Mouse (Mus musculus) forebrain, embryonic 15.5 days (tissue): ENCODE results near the gene Qprt. TPM values are rescaled to one million over a fixed set of nuclear protein-coding genes. Genes with fewer than 3 reads are reported as not detected.

Source experiments
- ATAC-seq: fragments of 200-750 bp; cut with Nextera tagmentation; replicated peaks from 2 replicates; pipeline ENCODE4 v1.8.0; 2017; ENCODE audit warnings: mild to moderate bottlenecking, moderate TSS enrichment, moderate library complexity
- H3K27ac ChIP-seq: fragments of 300-500 bp; sonication (generic); replicated peaks from 2 replicates; pipeline ENCODE4 v1.5.1; 2015; ENCODE audit warnings: mild to moderate bottlenecking, inconsistent platforms
- H3K27me3 ChIP-seq: fragments of 300-500 bp; sonication (generic); 2 replicates; pipeline ENCODE4 v1.6.1; 2015; ENCODE audit warnings: inconsistent platforms
- H3K36me3 ChIP-seq: fragments of 300-500 bp; sonication (generic); 2 replicates; pipeline ENCODE4 v1.6.1; 2015; ENCODE audit warnings: mild to moderate bottlenecking, inconsistent platforms
- H3K4me1 ChIP-seq: fragments of 300-500 bp; sonication (generic); 2 replicates; pipeline ENCODE4 v1.6.1; 2015; ENCODE audit warnings: inconsistent platforms
- H3K4me2 ChIP-seq: fragments of 300-500 bp; sonication (generic); replicated peaks from 2 replicates; pipeline ENCODE4 v1.6.1; 2015; ENCODE audit warnings: mild to moderate bottlenecking, inconsistent platforms
- H3K4me3 ChIP-seq: fragments of 300-500 bp; sonication (generic); 2 replicates; pipeline ENCODE4 v1.5.1; 2015; ENCODE audit warnings: mild to moderate bottlenecking, inconsistent platforms
- H3K9ac ChIP-seq: fragments of 300-500 bp; sonication (generic); replicated peaks from 2 replicates; pipeline ENCODE4 v1.6.1; 2015; ENCODE audit warnings: mild to moderate bottlenecking, inconsistent platforms
- H3K9me3 ChIP-seq: fragments of 300-500 bp; sonication (generic); 2 replicates; pipeline ENCODE4 v1.6.1; 2016; ENCODE audit warnings: inconsistent platforms
- WGBS: fragments of 180-500 bp; shearing (Covaris S2); methylation state at CpG from one replicate; pipeline ENCODE4 v1.1.7; 2015; ENCODE audit warnings: mixed read lengths; 5-methylcytosine and 5-hydroxymethylcytosine counted together
- polyA plus RNA-seq: library from polyadenylated mRNA; unstranded; fragments of >200 nt; fragmentation: Nextera tagmentation; extraction: Ambion mirVana; gene quantifications from 2 replicates; pipeline ENCODE4 v1.2.1, GENCODE M21; 2015

Gene Qprt
- polyA plus RNA-seq, 1 experiment from 2014 or later = 0.66 TPM

DNA sequence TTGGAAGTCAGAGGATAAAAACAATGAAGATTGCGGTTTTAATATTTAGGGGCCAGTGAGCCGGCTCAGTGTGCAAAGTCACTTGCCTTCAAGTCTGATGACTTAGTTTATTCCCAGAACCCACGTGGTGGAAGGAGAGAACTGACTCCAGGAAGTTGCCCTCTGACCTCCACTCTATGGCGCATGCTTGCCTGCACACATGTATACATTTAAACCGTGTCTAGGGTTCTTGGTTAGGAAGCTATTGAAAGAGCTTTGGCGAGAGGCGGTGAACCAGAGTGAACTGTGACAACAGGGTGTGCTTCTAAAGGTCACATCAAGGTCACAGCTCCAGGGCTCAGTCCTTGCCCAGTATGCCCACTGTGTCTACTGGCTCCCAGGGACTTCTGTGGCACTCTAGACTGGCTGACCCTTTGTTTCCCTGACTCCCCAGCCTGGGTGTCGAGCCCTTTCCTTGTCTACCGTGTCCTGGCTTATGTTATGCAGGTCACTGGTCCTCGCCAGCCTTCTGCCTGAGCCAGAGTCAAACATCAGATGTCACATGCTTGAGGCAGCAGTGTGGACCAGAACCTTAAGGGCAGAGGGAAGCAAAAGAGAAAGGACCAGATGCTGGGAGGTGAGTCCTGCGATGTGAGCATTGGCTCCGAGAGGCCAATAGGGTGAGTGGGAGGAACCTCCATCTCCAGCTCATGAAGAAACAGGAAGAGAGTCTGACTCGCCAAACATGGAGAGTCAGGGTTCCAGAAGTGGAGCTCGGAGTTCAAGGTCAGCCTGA lies 3.2 kb downstream of the Qprt start:
- Histone ChIP-seq H3K4me1 (peaks cover under 1% of the 10 kb centered on the region; the same call in 1 of the 2 replicates), H3K4me2 (no peak overlapping the region), H3K4me3 (no peak overlapping the region), H3K27me3 (peaks cover 18% of the 10 kb centered on the region; the same call in 1 of the 2 replicates), H3K9me3 (no peaks in the 10 kb centered on the region), H3K27ac (no peak overlapping the region), H3K9ac (no peak overlapping the region), H3K36me3 (no peaks in the 10 kb centered on the region)
- WGBS = 62% methylated on average over 14 of the region's 14 CpGs
- ATAC-seq = no peak

DNA sequence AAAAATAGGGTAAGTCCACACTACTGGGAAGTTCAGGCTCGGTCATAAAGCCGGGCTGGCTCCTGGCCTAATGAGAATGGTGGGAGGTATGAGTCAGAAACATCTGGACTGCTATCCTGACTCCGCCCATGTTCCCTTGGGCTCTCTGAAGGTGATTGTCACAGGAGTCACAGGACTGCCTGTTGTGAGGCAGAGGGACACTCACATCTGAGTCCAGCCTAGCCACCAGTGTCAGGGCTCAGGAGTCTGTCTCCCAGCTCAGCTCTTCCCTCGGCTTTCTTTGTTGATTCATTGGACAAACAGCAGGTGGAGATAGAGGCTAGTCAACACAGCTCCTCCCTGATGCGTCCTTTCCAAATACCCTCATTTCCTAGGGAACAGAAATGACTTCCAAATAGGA lies 4.1 kb downstream of the Qprt start:
- peaks cover 18% of the 10 kb centered on the region; the same call in 1 of the 2 replicates for H3K27me3 ChIP-seq
- H3K27ac ChIP-seq = no peak overlapping the region
- no peak overlapping the region for H3K9ac ChIP-seq
- 53% methylated on average over 5 of the region's 5 CpGs for WGBS
- H3K9me3 ChIP-seq = no peaks in the 10 kb centered on the region
- H3K4me3 ChIP-seq = no peak overlapping the region
- H3K4me2 ChIP-seq = no peak overlapping the region
- H3K36me3 ChIP-seq = no peaks in the 10 kb centered on the region
- peaks cover 6% of the 10 kb centered on the region; the same call in 1 of the 2 replicates for H3K4me1 ChIP-seq
- no peak for ATAC-seq

DNA sequence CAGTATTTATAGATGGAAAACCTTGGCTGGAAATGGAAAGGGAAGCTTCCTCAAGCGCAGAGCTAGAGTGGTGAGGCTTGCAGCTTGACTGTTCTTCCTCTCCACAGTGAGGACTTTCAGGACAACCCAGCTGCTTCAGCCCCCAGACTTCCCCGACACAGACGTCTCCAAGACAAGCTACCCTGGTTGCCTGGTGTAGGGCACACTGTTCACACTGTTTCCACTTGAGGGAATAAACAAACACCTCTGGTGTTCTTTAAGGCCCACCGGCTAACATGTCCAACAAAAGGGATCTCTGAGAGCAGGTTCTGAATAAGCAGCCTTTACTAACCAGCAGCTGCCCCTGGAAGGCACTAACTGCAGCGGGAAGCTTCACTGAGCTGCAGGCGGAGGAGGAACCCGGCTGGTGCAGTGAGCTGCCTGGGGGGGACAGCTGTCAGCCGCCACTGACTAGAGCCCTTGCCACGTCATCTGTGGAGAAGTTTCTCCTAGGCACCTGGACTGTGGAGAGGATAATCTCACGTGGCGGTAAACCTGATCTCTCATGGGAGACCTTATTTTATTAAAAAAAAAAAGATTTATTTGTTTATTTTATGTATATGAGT lies 5.6 kb downstream of the Qprt start:
- H3K4me2 ChIP-seq = no peak overlapping the region
- H3K27me3 ChIP-seq = peaks cover 11% of the 10 kb centered on the region; the same call in 1 of the 2 replicates
- no peaks in the 10 kb centered on the region for H3K36me3 ChIP-seq
- H3K9ac ChIP-seq = no peak overlapping the region
- H3K9me3 ChIP-seq = no peaks in the 10 kb centered on the region
- ATAC-seq = no peak
- H3K4me1 ChIP-seq = peaks cover 6% of the 10 kb centered on the region; the same call in 1 of the 2 replicates
- H3K4me3 ChIP-seq = no peak overlapping the region
- no peak overlapping the region for H3K27ac ChIP-seq
- WGBS = 54% methylated on average over 11 of the region's 11 CpGs

DNA sequence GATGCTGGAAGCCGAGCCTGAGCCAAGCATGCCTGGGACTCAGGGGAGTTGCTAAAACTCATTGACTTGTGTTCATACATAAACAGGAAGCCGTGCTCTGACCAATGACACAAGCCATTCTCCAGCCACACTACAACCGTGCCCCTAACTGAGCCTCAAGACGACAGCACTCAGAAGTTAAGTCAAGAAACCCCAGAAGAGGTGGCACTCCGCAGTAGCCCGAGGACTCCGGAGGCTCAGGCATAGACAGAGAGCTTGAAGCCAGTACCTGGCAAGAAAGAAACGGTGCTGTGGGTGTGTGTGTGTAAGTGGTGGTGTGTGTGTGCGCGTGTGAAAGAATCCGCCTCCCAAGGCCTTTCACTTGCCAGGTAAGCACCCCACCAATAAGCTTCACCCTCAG lies 7.1 kb downstream of the Qprt start:
- no peak overlapping the region for H3K4me3 ChIP-seq
- no peaks in the 10 kb centered on the region for H3K36me3 ChIP-seq
- no peak overlapping the region for H3K27ac ChIP-seq
- H3K9ac ChIP-seq = no peak overlapping the region
- H3K9me3 ChIP-seq = no peaks in the 10 kb centered on the region
- H3K4me2 ChIP-seq = no peak overlapping the region
- WGBS = 92% methylated on average over 11 of the region's 11 CpGs
- peaks cover 6% of the 10 kb centered on the region; the same call in 1 of the 2 replicates for H3K4me1 ChIP-seq
- ATAC-seq = no peak
- H3K27me3 ChIP-seq = no peaks in the 10 kb centered on the region

DNA sequence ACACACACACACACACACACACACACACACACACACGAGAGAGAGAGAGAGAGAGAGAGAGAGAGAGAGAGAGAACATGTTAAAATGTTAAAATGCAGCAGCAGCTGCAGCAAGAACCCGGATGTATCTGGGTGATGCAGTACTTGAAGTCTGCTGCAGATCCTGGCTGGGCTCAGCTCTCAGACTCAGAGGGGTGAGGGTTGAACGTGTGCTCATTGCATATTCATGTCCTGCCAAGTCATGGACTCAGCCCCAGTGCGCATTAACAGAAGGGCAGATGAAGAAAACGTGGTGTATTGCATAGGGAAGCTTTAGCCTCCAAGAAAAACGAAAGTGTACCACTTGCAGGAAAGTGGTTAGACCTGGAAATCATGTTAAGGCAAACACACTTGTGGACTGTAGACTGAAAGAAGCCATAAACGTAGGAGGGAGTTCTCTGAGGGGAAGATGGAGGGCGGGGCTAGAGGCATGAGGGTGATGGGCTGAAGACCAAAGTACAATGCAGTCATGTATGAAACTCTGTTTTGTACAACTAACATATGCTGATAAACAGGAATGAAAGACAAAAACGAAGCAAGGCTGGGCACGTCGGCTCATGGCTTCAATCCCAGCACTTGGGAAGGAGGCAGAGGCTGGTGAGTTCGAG lies 8.3 kb downstream of the Qprt start:
- WGBS = 48% methylated on average over 12 of the region's 12 CpGs
- no peak overlapping the region for H3K27ac ChIP-seq
- no peaks in the 10 kb centered on the region for H3K9me3 ChIP-seq
- H3K4me2 ChIP-seq = no peak overlapping the region
- peaks cover 6% of the 10 kb centered on the region; the same call in 1 of the 2 replicates for H3K4me1 ChIP-seq
- no peaks in the 10 kb centered on the region for H3K27me3 ChIP-seq
- H3K9ac ChIP-seq = no peak overlapping the region
- no peak overlapping the region for H3K4me3 ChIP-seq
- no peak for ATAC-seq
- no peaks in the 10 kb centered on the region for H3K36me3 ChIP-seq

DNA sequence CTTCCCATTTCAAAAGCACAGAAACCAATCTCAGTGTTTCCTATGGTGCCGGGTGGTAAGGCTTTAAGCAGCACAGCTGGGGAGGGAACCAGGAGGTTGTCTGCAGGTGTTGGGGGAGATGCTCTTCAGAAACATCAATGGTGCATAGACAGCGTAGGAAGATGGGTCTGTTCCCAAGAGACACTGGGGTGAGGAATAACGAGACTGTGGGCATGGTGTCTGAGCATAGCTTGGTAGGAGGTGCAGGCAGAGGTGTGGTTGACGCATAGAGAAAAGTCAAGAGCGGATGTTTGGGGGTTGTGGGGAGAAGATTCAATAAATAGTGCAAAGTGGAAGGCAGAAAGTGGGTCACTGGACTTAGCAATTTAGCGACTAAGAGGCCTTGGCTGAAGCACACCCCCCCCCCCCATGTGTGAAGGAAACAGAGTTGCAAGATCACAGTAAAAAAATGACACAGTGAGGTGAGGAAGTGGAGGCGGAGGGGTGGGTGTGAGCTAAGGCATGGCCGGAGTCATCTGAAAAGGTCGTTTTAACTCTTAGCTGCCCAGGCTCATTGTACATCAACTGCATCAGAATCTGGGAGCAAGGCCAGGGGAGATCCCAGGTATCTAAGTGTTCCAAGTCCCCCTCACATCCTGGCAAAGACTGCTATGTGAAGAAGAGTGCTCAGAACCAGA lies 9.0 kb downstream of the Qprt start:
- H3K4me3 ChIP-seq = no peak overlapping the region
- WGBS = 54% methylated on average over 9 of the region's 9 CpGs
- H3K27me3 ChIP-seq = no peaks in the 10 kb centered on the region
- H3K4me2 ChIP-seq = no peak overlapping the region
- H3K36me3 ChIP-seq = no peaks in the 10 kb centered on the region
- H3K27ac ChIP-seq = no peak overlapping the region
- no peaks in the 10 kb centered on the region for H3K9me3 ChIP-seq
- ATAC-seq = no peak
- no peak overlapping the region for H3K9ac ChIP-seq
- H3K4me1 ChIP-seq = peaks cover 6% of the 10 kb centered on the region; the same call in 1 of the 2 replicates

DNA sequence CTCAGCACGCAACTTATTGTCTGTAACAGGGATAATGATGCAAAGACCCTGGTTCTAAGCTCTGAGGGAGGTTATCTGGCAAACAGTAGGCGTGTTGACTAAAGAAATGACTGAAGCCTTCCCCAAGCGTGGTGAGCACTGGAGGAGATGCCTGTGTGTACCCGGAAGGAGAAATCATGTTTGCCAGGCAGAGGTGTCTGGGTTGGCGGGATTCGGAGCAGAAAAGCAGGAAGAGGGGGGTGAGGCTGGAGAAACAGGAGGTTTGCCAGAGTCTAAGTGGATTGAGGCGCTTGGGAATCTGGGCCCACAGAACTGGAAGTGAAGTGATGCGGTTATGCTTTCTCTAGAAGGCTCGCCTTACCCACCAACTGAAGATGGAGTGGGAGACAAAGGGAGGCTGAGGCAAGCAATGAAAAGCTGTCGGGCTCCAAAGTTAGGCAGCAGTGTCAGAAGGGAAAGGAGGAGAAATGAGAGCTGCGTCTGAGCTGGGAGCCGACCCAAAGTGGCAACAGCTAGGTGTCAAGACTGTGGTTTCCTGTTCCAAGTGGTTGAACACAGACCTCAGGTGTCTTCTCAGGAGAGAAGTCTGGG lies 9.7 kb downstream of the Qprt start:
- 82% methylated on average over 12 of the region's 12 CpGs for WGBS
- no peak overlapping the region for H3K9ac ChIP-seq
- H3K27ac ChIP-seq = no peak overlapping the region
- no peak for ATAC-seq
- no peak overlapping the region for H3K4me2 ChIP-seq
- no peaks in the 10 kb centered on the region for H3K27me3 ChIP-seq
- H3K9me3 ChIP-seq = no peaks in the 10 kb centered on the region
- no peak overlapping the region for H3K4me3 ChIP-seq
- H3K36me3 ChIP-seq = no peaks in the 10 kb centered on the region
- peaks cover 6% of the 10 kb centered on the region; the same call in 1 of the 2 replicates for H3K4me1 ChIP-seq

DNA sequence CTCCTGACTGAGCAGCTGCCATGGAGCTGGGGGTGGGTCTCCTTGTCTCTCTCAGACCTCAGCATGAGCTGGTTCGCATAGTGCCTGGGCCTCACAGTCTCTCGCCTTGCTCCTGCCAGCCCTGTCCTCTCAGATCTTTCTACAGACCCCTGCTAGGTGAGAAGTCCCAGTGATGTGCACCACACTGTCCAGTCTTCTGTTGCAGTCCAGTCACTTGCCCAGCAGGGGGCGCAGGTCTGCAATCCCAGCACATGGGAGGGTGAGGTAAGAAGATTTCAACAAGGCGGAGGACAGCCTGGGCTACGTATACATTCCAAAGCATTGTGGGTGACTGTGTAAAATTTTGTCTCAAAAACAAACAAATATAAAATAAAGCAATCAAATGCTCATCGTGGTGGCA lies 10.6 kb downstream of the Qprt start:
- 45% methylated on average over 6 of the region's 6 CpGs for WGBS

DNA sequence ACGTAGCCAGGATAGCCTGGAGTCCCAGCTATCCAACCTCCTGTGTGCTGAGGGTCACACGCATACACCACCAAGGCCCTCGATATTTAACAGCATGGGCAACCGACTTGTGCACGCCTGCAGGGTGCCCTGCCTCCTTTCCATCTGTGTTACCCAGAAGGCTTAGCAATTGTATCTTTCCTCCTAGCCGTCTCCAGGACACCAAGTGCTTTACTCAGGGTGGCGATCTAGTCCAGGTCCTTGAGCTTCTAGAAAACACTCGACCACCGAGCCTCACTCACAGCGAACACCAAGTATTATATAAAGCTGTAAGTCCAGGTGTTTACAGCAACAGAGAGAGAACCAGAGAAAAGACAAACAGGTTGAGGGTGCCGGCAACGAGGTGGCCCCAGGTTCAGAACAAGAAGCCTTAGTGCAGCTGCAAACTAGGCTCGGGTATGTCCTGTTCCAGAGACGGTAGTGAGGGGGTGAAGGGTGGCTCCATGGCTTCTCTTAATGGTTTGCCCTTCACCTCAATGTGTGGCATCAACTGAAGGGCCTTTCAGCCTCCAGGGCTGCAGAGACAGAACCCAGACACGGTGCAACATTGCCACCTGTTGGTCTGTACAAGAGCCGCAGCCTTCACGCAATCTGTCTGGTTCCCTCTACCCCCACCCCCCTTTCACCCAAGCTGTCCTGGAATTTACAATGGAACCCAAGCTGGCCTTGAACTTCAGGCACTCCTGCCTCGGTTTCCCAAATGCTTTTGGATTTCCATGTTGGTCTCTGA lies 11.6 kb downstream of the Qprt start:
- Histone ChIP-seq H3K9ac (no peak overlapping the region), H3K9me3 (no peaks in the 10 kb centered on the region), H3K36me3 (no peaks in the 10 kb centered on the region), H3K4me1 (peaks cover 6% of the 10 kb centered on the region; the same call in 1 of the 2 replicates), H3K27me3 (no peaks in the 10 kb centered on the region), H3K27ac (no peak overlapping the region), H3K4me2 (no peak overlapping the region), H3K4me3 (no peak overlapping the region)
- ATAC-seq = peak; percentile 65
- 50% methylated on average over 18 of the region's 18 CpGs for WGBS

More for the DNA sequence above, 10.6 kb downstream of the Qprt start:
- no peak overlapping the region for H3K4me2 ChIP-seq
- H3K9ac ChIP-seq = no peak overlapping the region
- H3K27me3 ChIP-seq = no peaks in the 10 kb centered on the region
- H3K4me1 ChIP-seq = peaks cover 6% of the 10 kb centered on the region; the same call in 1 of the 2 replicates
- H3K4me3 ChIP-seq = no peak overlapping the region
- no peak overlapping the region for H3K27ac ChIP-seq
- 0 out of 2 replicates have a peak, but pooled peaks have one; percentile 6 for ATAC-seq
- no peaks in the 10 kb centered on the region for H3K9me3 ChIP-seq
- no peaks in the 10 kb centered on the region for H3K36me3 ChIP-seq

DNA sequence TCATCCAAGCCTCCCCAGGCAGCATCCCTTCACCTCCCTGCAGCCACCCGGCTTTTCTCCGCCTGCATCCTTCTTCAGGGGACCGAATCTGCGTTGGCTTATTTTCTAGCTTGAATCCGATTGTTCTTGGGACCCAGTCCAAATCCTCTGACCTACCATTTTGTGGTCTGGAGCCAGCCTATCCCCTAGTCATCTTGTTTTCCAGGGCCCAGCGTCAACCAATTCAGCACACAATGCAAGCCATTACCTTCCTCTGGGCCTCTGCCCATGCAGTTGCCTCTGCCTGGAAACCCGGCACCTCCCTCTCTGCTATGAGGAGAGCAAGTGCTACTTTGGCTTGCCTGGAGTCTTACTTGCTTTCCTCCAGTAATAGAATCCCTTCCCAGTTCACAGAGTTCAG lies 16.5 kb downstream of the Qprt start:
- Histone ChIP-seq H3K36me3 (no peaks in the 10 kb centered on the region), H3K9ac (no peak overlapping the region), H3K4me2 (no peak overlapping the region), H3K4me1 (peaks cover 12% of the 10 kb centered on the region; the same call in 1 of the 2 replicates), H3K4me3 (no peak overlapping the region), H3K27ac (0 out of 2 replicates have a peak overlapping the region, but pooled peaks have one; percentile 0), H3K9me3 (no peaks in the 10 kb centered on the region), H3K27me3 (no peaks in the 10 kb centered on the region)
- no peak for ATAC-seq
- 68% methylated on average over 7 of the region's 7 CpGs for WGBS
